ENCODE assay signal across 22 mouse cellular contexts in the genomic region with DNA sequence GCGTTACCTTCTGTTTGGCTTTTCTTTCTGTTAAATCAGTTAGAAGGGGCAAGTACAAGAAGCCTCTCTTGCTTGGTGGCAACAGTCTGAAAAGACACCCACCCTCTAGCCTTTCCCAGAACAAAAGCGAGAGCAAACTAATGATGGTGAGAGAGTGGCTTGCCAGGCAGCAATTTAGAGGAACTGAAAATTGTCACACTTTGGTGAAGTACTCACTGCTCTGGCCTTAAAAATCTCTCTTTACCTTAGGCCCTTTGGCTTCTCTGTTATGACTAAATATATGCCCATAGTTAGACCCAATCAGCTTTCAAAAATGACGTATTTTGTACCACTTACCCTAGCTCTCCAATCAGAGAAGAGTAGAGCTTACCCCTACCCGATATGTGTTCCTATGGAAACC.
A peak's percentile ranks its signal among the peaks of the same experiment; 100 is the strongest.
DNase-seq lines count a peak whose midpoint lies in the region; ATAC-seq and TF ChIP-seq lines count a peak whose summit lies in the region.
"Had no signal": no experiment of that assay in that cellular context is flagged by ENCODE, and none has a peak within 500 bp of the region (broad histone marks: within the 10 kb centered on the region; RNA-seq: fewer than 3 reads in every experiment).

No protein-coding gene starts in this region.

- no peaks in the 10 kb centered on the region for H3K27me3 ChIP-seq in CH12.LX (replicated peaks)
- H3K27me3 ChIP-seq in liver, embryonic 12.5 days (replicated peaks), result no peaks in the 10 kb centered on the region

- dilution Hi-C loops in CH12.LX (cut with MboI; ENCODE audit: extremely low pct_ligation_motif_present, extremely low pct_unique_long_range_greater_than_20kb, low sequenced_read_pairs), result no loop called here

- no peak for TF ChIP-seq CTCF in CH12.LX (conservative IDR thresholded peaks at IDR 0.05 in 1 of 2, IDR thresholded peaks at IDR 0.05 in 1 of 2; ENCODE audit: low read depth in 2 of 2, low read length in 2 of 2)

- 0 out of 2 replicates have a peak, but pooled peaks have one; percentile 38 for ATAC-seq in common myeloid progenitor, adult 5-6 weeks (replicated peaks; ENCODE audit: low read depth, poor library complexity, severe bottlenecking)
- ATAC-seq in granulocyte monocyte progenitor cell, adult 5-6 weeks (replicated peaks; ENCODE audit: poor library complexity, severe bottlenecking), result peak; percentile 53
- peak; percentile 33; the same call in 1 of the 2 replicates for ATAC-seq in megakaryocyte, adult 5-6 weeks (ENCODE audit: poor library complexity, severe bottlenecking)
- ATAC-seq in liver, embryonic 12.5 days, result no peak
- ATAC-seq: activated CD4-positive, CD25-positive, alpha-beta regulatory T cell, adult 4 months; CD4-positive, CD25-positive, alpha-beta regulatory T cell, adult 4 months; Patski had no signal

- H3K4me2 ChIP-seq in CH12.LX (ENCODE audit: insufficient read depth, low read depth, poor library complexity, severe bottlenecking), result peak overlapping the region; percentile 36
- H3K4me2 ChIP-seq in liver, embryonic 12.5 days, result no peak overlapping the region

- no peak; the same call in 1 of the 2 replicates for TF ChIP-seq RAD21 in CH12.LX (IDR thresholded peaks at IDR 0.05; ENCODE audit: low read depth, low read length)

- H3K79me2 ChIP-seq in CH12.LX (replicated peaks; ENCODE audit: control insufficient read depth, extremely low read depth, insufficient read depth, poor library complexity, severe bottlenecking), result no peaks in the 10 kb centered on the region

- in situ Hi-C loops in CH12.LX (cut with MboI; ENCODE audit: low pct_ligation_motif_present, low pct_unique_long_range_greater_than_20kb, low sequenced_read_pairs), result no loop called here

- TF ChIP-seq POLR2A in CH12.LX (IDR thresholded peaks at IDR 0.05; ENCODE audit: low read depth, low read length), result peak; percentile 17; the same call in 1 of the 2 replicates

- H3K9me3 ChIP-seq in CH12.LX (replicated peaks; ENCODE audit: low read length), result no peaks in the 10 kb centered on the region
- H3K9me3 ChIP-seq in liver, embryonic 12.5 days (replicated peaks), result no peaks in the 10 kb centered on the region
- H3K9me3 ChIP-seq: G1E had no signal

- 70% methylated on average over 4 of the region's 4 CpGs for WGBS in liver, embryonic 12.5 days (ENCODE audit: insufficient replicate concordance)

- H3K9ac ChIP-seq in CH12.LX (ENCODE audit: insufficient read depth, low read depth), result peak overlapping the region; percentile 53
- H3K9ac ChIP-seq in liver, embryonic 12.5 days, result no peak overlapping the region

- peak overlapping the region; percentile 36; the same call in 1 of the 2 replicates for H3K27ac ChIP-seq in CH12.LX (ENCODE audit: insufficient read depth, low read depth)
- no peak overlapping the region for H3K27ac ChIP-seq in liver, embryonic 12.5 days

- H3K4me3 ChIP-seq in CH12.LX (replicated peaks in 1 of 3; ENCODE audit: low read depth in 2 of 3, low read length in 2 of 3, poor library complexity in 1 of 3), result no peak overlapping the region
- no peak overlapping the region for H3K4me3 ChIP-seq in liver, embryonic 12.5 days

- peak; percentile 74 for DNase-seq in CH12.LX (ENCODE audit: extremely low read depth)
- DNase-seq in thymus, postnatal 10 days (ENCODE audit: low spot score in 2 of 2), result no peak
- no peak for DNase-seq in gastrocnemius, postnatal 25 days
- no peak for DNase-seq in layer of hippocampus, postnatal 36 days
- DNase-seq: adrenal gland, adult 2 months; adrenal gland, adult 8-10 months; adrenal gland, postnatal 10 days; adrenal gland, postnatal 14 days; adrenal gland, postnatal 25 days; adrenal gland, postnatal 36 days; B cell, adult 2 months; cerebellum, adult 11 months; cerebellum, adult 11-12 months; cerebellum, adult 18-20 months had no signal

- TF ChIP-seq EP300 in CH12.LX (IDR thresholded peaks at IDR 0.05; ENCODE audit: low read length), result peak; percentile 94

- H3K4me1 ChIP-seq in CH12.LX (ENCODE audit: control insufficient read depth in 1 of 2, insufficient read depth in 2 of 2), result peaks cover 0 to 37% of the 10 kb centered on the region in 2 experiments; a peak in 2 of 4 replicates
- no peaks in the 10 kb centered on the region for H3K4me1 ChIP-seq in liver, embryonic 12.5 days

- H3K36me3 ChIP-seq in CH12.LX (replicated peaks in 1 of 2; ENCODE audit: control insufficient read depth in 1 of 2, insufficient read depth in 1 of 2, low read length in 1 of 2), result no peaks in the 10 kb centered on the region
- no peaks in the 10 kb centered on the region for H3K36me3 ChIP-seq in liver, embryonic 12.5 days
- H3K36me3 ChIP-seq: G1E had no signal

TF ChIP-seq in CH12.LX, 34 proteins besides CTCF, POLR2A, EP300 and RAD21:
- TF ChIP-seq ZC3H11A (IDR thresholded peaks at IDR 0.05; ENCODE audit: low read depth, low read length) (no peak), ETS1 (conservative IDR thresholded peaks at IDR 0.05; ENCODE audit: low read depth, low read length) (no peak; the same call in 1 of the 2 replicates), CHD2 (IDR thresholded peaks at IDR 0.05; ENCODE audit: low read length) (peak; percentile 41; the same call in 1 of the 2 replicates), MYC (IDR thresholded peaks at IDR 0.05; ENCODE audit: low read depth, low read length) (0 out of 2 replicates have a peak, but pooled peaks have one; percentile 47), MXI1 (IDR thresholded peaks at IDR 0.05; ENCODE audit: low read depth, low read length) (peak; percentile 19; the same call in 1 of the 2 replicates), USF1 (IDR thresholded peaks at IDR 0.05; ENCODE audit: low read depth, low read length) (no peak), MAX (IDR thresholded peaks at IDR 0.05; ENCODE audit: low read length) (0 out of 2 replicates have a peak, but pooled peaks have one; percentile 36), SMC3 (IDR thresholded peaks at IDR 0.05; ENCODE audit: low read depth, low read length) (peak; percentile 7; the same call in 1 of the 2 replicates), HCFC1 (IDR thresholded peaks at IDR 0.05; ENCODE audit: low read depth, low read length) (peak; percentile 42), IRF4 (IDR thresholded peaks at IDR 0.05; ENCODE audit: low read depth, low read length) (peak; percentile 96), BHLHE40 (IDR thresholded peaks at IDR 0.05; ENCODE audit: low read depth, low read length) (peak; percentile 61; the same call in 1 of the 2 replicates), TCF12 (IDR thresholded peaks at IDR 0.05; ENCODE audit: low read depth, low read length) (peak; percentile 55; the same call in 1 of the 2 replicates), MAFK (IDR thresholded peaks at IDR 0.05; ENCODE audit: insufficient replicate concordance, low read length) (peak; percentile 28; the same call in 1 of the 2 replicates), TBP (conservative IDR thresholded peaks at IDR 0.05; ENCODE audit: low read depth, low read length) (no peak), JUND (conservative IDR thresholded peaks at IDR 0.05; ENCODE audit: low read depth, low read length) (0 out of 2 replicates have a peak, but pooled peaks have one; percentile 49), NRF1 (IDR thresholded peaks at IDR 0.05; ENCODE audit: low read depth, low read length) (no peak), RCOR1 (conservative IDR thresholded peaks at IDR 0.05; ENCODE audit: low read depth, low read length) (peak; percentile 78; the same call in 1 of the 2 replicates), MEF2A (IDR thresholded peaks at IDR 0.05; ENCODE audit: borderline replicate concordance, low read depth, low read length) (peak; percentile 53; the same call in 1 of the 2 replicates)
TF ChIP-seq in CH12.LX: peak in this region for 13.
